Mouse (Mus musculus): ENCODE results near the gene Pstpip1.
A peak's percentile ranks its signal among the peaks of the same experiment; 100 is the strongest.

DNA sequence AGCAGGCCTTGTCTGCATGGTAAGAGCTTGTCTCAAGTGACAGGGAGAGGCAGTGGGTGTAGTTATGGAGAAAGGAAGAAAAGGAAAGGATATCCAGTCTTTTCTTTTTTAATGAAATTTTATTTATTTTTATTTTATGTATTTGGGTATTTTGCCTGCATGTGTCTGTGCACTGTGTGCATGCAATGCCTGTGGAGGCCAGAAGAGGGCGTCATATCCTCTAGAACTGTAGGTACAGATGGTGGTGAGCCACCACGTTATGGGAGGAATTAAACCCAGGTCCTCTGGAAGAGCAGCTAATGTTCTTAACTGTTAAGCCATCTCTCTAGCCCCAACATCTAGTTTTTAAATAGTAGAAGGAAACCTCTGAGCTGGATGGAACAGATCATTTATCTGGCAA, 2.3 kb downstream of the Pstpip1 start:
- TF ChIP-seq MAFK (IDR thresholded peaks at IDR 0.05; ENCODE audit: insufficient replicate concordance, low read length), result no peak
- TF ChIP-seq NRF1 (IDR thresholded peaks at IDR 0.05; ENCODE audit: low read depth, low read length), result no peak
- TF ChIP-seq CTCF (conservative IDR thresholded peaks at IDR 0.05 in 1 of 2, IDR thresholded peaks at IDR 0.05 in 1 of 2; ENCODE audit: low read depth in 2 of 2, low read length in 2 of 2), result peak; percentile 59 to 63
- TF ChIP-seq CHD1 (IDR thresholded peaks at IDR 0.05; ENCODE audit: low read depth, low read length), result no peak
- no peak for TF ChIP-seq EP300 (IDR thresholded peaks at IDR 0.05; ENCODE audit: low read length)
- no peak for TF ChIP-seq RCOR1 (conservative IDR thresholded peaks at IDR 0.05; ENCODE audit: low read depth, low read length)
- no peak for TF ChIP-seq ELF1 (IDR thresholded peaks at IDR 0.05; ENCODE audit: low read depth, low read length)
- TF ChIP-seq HCFC1 (IDR thresholded peaks at IDR 0.05; ENCODE audit: low read depth, low read length), result no peak
- TF ChIP-seq POLR2A (IDR thresholded peaks at IDR 0.05; ENCODE audit: low read depth, low read length), result no peak
- no peak for TF ChIP-seq MAX (IDR thresholded peaks at IDR 0.05; ENCODE audit: low read length)
- TF ChIP-seq MYC (IDR thresholded peaks at IDR 0.05; ENCODE audit: low read depth, low read length), result no peak
